Mouse (Mus musculus) layer of hippocampus, postnatal 14 days (tissue): Measurements from ENCODE around the gene Btn1a1. TPM values are rescaled to one million over a fixed set of nuclear protein-coding genes. Genes with fewer than 3 reads are reported as not detected.
A peak's percentile ranks its signal among the peaks of the same experiment; 100 is the strongest.

Experiments
- DNase-seq, 2 experiments: peaks; one replicate each; pipeline ENCODE4 v3.0.0; 2021 to 2022; ENCODE audit warnings: low spot score in 2 of 2, mixed read lengths in 1 of 2
- total RNA-seq, 2 experiments: library from RNA; stranded (reverse); gene quantifications; 2 replicates each; pipeline ENCODE4 v1.2.3; 2021

The Btn1a1 gene
- total RNA-seq, 2 experiments from 2014 or later: not detected

GRCm38 (mm10) chr13:23485271-23485670 is 19.6 kb upstream of the Btn1a1 start:
- no peak for DNase-seq

- DNase-seq: no peak
Observed at GRCm38 (mm10) chr13:23483153-23483552, 17.5 kb upstream of the Btn1a1 start.

GRCm38 (mm10) chr13:23475658-23476057 is 10.0 kb upstream of the Btn1a1 start:
- no peak for DNase-seq

GRCm38 (mm10) chr13:23466911-23467310 is 1.2 kb upstream of the Btn1a1 start:
- peak; percentile 68 to 74 for DNase-seq

GRCm38 (mm10) chr13:23466306-23466705 is 605 bp upstream of the Btn1a1 start:
- DNase-seq: no peak

GRCm38 (mm10) chr13:23464841-23465366 is 797 bp downstream of the Btn1a1 start:
- DNase-seq: no peak

GRCm38 (mm10) chr13:23464224-23464637 is 1.5 kb downstream of the Btn1a1 start:
- peak in 1 of 2 experiments; percentile 9 for DNase-seq

- DNase-seq: peak; percentile 75 to 87
Observed at GRCm38 (mm10) chr13:23463381-23464223, 2.1 kb downstream of the Btn1a1 start.

- no peak for DNase-seq
Observed at GRCm38 (mm10) chr13:23462669-23463068, 3.0 kb downstream of the Btn1a1 start.

- no peak for DNase-seq
Observed at GRCm38 (mm10) chr13:23462063-23462462, 3.6 kb downstream of the Btn1a1 start.

GRCm38 (mm10) chr13:23459264-23459846 is 6.3 kb downstream of the Btn1a1 start:
- no peak for DNase-seq

GRCm38 (mm10) chr13:23453926-23454325 is 11.8 kb downstream of the Btn1a1 start:
- no peak for DNase-seq

GRCm38 (mm10) chr13:23453362-23453862 is 12.3 kb downstream of the Btn1a1 start:
- DNase-seq: peak; percentile 69 to 86

- peak; percentile 84 to 95 for DNase-seq
Observed at GRCm38 (mm10) chr13:23450398-23450797, 15.3 kb downstream of the Btn1a1 start.

- DNase-seq: no peak
Observed at GRCm38 (mm10) chr13:23449235-23450095, 16.2 kb downstream of the Btn1a1 start.

- DNase-seq: no peak
Observed at GRCm38 (mm10) chr13:23448758-23449157, 16.9 kb downstream of the Btn1a1 start.

- peak; percentile 88 to 94 for DNase-seq
Observed at GRCm38 (mm10) chr13:23446498-23446952, 19.2 kb downstream of the Btn1a1 start.

GRCm38 (mm10) chr13:23445561-23446320 is 20.0 kb downstream of the Btn1a1 start:
- peak; percentile 94 to 97 for DNase-seq

- no peak for DNase-seq
Observed at GRCm38 (mm10) chr13:23445156-23445555, 20.5 kb downstream of the Btn1a1 start.

GRCm38 (mm10) chr13:23444451-23444850 is 21.2 kb downstream of the Btn1a1 start:
- DNase-seq: no peak
